Mouse (Mus musculus) spleen, postnatal 0 days (tissue): Measurements from ENCODE around the gene Hbb-y. TPM values are rescaled to one million over a fixed set of nuclear protein-coding genes. Genes with fewer than 3 reads are reported as not detected.

Source experiments
- polyA plus RNA-seq: library from polyadenylated mRNA; unstranded; fragments of >200 nt; fragmentation: Nextera tagmentation; extraction: Ambion mirVana; gene quantifications from 2 replicates; pipeline ENCODE4 v1.2.1, GENCODE M21; 2015

The Hbb-y gene
- polyA plus RNA-seq = 2.9 and 3.0 TPM in 2 replicates

GRCm38 (mm10) chr7:103853090-103853489 is at the start of gene Hbb-y:
Hbb-y (minus strand) TSS chr7:103853216.

DNA sequence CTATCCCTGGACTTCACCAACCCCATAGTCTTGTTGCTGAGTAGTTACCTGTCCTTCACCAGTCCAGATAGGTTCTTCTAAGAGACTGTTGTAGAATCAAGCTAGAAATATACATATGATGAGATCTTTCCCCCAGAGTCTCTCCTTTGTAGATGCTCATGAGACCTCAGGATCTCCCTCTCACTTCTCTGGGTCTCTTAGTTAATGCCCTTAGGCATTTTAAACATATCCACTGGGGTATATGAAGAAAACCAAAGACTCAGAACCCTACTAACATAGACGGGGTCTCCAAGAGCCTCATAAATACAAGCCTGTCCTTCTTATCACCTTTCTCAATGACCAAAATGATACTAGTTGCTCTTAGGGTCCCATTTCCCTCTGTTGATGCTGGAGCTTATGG is 41.4 kb upstream of the Hbb-y start, which contains the start of gene Olfr64:
Olfr64 (minus strand) TSS at position 101 of the 400 bp plus-strand sequence.

DNA sequence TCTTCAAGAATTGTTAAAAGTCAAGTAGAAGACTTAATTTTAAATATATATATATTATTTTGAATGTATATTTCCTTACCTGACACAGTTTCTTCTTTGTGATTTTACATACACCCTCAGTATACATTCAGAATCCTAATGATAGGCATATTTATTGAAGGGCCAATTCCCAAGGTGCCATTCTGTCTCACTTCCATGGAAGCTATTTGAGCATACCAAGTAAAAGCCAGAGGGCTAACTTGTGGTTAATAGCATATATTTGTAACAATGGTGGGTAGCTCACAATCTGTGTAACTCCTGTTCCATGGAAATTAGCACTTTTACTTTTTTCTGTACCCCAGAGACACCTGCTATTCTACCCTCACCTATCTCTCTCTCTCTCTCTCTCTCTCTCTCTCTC is 33.1 kb upstream of the Hbb-y start, which contains the start of gene Olfr66:
Olfr66 (minus strand) TSS at position 101 of the 400 bp plus-strand sequence.

DNA sequence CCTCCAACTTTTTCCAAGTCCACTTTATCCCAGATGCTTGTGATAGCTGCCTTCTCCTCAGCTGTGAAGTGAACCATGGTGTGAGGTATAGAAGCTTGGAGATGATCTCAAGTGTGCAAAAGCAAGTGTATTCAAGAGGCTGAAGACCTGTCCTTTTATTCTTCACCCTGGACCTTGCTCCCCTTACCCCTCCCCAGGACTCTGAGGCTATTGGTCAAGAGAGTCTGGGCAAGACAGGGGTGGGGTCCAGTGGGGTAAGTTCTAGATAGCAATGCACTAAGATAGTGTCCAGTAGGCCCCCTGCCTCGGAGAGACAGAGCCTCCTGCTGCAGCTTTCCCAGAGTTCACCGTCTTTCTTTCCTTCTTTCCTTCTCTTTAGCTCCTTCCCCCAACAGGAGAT is 10.0 kb downstream of the Hbb-y start, which contains the start of gene Hbb-bh1:
Hbb-bh1 (minus strand) TSS at position 131 of the 400 bp plus-strand sequence.

GRCm38 (mm10) chr7:103840268-103840667 is 12.7 kb downstream of the Hbb-y start, which contains the start of gene Hbb-bh2:
Hbb-bh2 (minus strand) TSS chr7:103840520.

DNA sequence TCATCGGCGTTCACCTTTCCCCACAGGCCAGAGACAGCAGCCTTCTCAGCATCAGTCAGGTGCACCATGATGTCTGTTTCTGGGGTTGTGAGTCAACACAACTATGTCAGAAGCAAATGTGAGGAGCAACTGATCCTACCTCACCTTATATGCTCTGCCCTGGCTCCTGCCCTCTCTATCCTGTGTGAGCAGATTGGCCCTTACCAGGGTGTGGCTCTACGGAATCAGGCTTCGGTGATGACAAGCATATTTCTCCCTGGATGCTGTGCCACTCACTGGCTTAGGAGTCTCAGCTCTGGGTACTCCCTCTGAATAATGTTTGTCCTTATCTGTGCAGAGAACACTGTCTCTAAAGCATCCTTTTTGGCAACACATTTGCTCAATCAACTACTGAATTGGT is 25.2 kb downstream of the Hbb-y start, which contains the start of gene Hbb-bs:
Hbb-bs (minus strand) TSS at position 289 of the 400 bp plus-strand sequence.

DNA sequence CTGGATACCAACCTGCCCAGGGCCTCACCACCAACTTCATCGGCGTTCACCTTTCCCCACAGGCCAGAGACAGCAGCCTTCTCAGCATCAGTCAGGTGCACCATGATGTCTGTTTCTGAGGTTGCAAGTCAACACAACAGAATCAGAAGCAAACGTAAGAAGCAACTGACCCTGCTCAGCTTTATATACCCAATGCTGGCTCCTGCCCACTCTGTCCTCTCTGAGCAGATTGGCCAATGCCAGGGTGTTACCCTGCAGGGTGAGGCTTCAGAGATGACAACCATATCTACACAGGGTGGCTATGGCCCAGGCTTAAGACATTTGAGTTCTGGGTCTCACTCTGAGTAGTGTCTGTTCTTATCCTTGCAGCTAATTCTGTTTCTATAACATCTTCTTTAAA is 39.2 kb downstream of the Hbb-y start, which contains the start of gene Hbb-bt:
Hbb-bt (minus strand) TSS at position 231 of the 400 bp plus-strand sequence.

Other genes with a start within 250 kb of the Hbb-y start
- not detected in 2 replicates for gene Olfr620, start 240.7 kb downstream of the Hbb-y start, polyA plus RNA-seq
- not detected in 2 replicates for gene Olfr622, start 210.5 kb downstream of the Hbb-y start, polyA plus RNA-seq
- gene Olfr623, start 189.5 kb downstream of the Hbb-y start, polyA plus RNA-seq = not detected in 2 replicates
- gene Olfr624, start 182.0 kb downstream of the Hbb-y start, polyA plus RNA-seq = 0.02 and 0.08 TPM in 2 replicates
- not detected in 2 replicates for gene Olfr625-ps1, start 170.5 kb downstream of the Hbb-y start, polyA plus RNA-seq
- not detected in 2 replicates for gene Olfr243, start 138.5 kb downstream of the Hbb-y start, polyA plus RNA-seq
- gene Olfr628, start 122.8 kb downstream of the Hbb-y start, polyA plus RNA-seq = not detected in 2 replicates
- gene Olfr629, start 108.3 kb downstream of the Hbb-y start, polyA plus RNA-seq = 0.14 and 0.19 TPM in 2 replicates
- gene Olfr630, start 95.9 kb downstream of the Hbb-y start, polyA plus RNA-seq = not detected in 2 replicates
- gene Olfr69, start 81.6 kb downstream of the Hbb-y start, polyA plus RNA-seq = 0.05 TPM in 1 of 2 replicates, not detected in the other
- gene Olfr68, start 73.5 kb downstream of the Hbb-y start, polyA plus RNA-seq = 0.02 TPM in 1 of 2 replicates, not detected in the other
- gene Olfr67, start 61.4 kb downstream of the Hbb-y start, polyA plus RNA-seq = not detected in 2 replicates
- 27,857 and 31,285 TPM in 2 replicates for gene Hbb-bt, start 39.2 kb downstream of the Hbb-y start, polyA plus RNA-seq
- gene Hbb-bs, start 25.1 kb downstream of the Hbb-y start, polyA plus RNA-seq = 96,477 and 101,005 TPM in 2 replicates
- not detected in 2 replicates for gene Hbb-bh2, start 12.7 kb downstream of the Hbb-y start, polyA plus RNA-seq
- gene Hbb-bh1, start 10.1 kb downstream of the Hbb-y start, polyA plus RNA-seq = 1.3 and 1.9 TPM in 2 replicates
- not detected in 2 replicates for gene Olfr66, start 33.0 kb upstream of the Hbb-y start, polyA plus RNA-seq
- 0.02 TPM in 1 of 2 replicates, not detected in the other for gene Olfr64, start 41.3 kb upstream of the Hbb-y start, polyA plus RNA-seq
- gene Olfr65, start 50.3 kb upstream of the Hbb-y start, polyA plus RNA-seq = not detected in 2 replicates
- gene Olfr631, start 75.6 kb upstream of the Hbb-y start, polyA plus RNA-seq = not detected in 2 replicates
- gene Olfr632, start 81.1 kb upstream of the Hbb-y start, polyA plus RNA-seq = 0.07 TPM in 1 of 2 replicates, not detected in the other
- not detected in 2 replicates for gene Olfr633, start 91.2 kb upstream of the Hbb-y start, polyA plus RNA-seq
- gene Olfr635, start 117.9 kb upstream of the Hbb-y start, polyA plus RNA-seq = not detected in 2 replicates
- gene Olfr638, start 145.5 kb upstream of the Hbb-y start, polyA plus RNA-seq = not detected in 2 replicates
- not detected in 2 replicates for gene Olfr639, start 164.1 kb upstream of the Hbb-y start, polyA plus RNA-seq
- not detected in 2 replicates for gene Olfr640, start 172.4 kb upstream of the Hbb-y start, polyA plus RNA-seq
- not detected in 2 replicates for gene Olfr641, start 182.2 kb upstream of the Hbb-y start, polyA plus RNA-seq
- gene Olfr642, start 199.4 kb upstream of the Hbb-y start, polyA plus RNA-seq = not detected in 2 replicates
- not detected in 2 replicates for gene 4930516K23Rik, start 208.2 kb upstream of the Hbb-y start, polyA plus RNA-seq
- gene Olfr644, start 218.7 kb upstream of the Hbb-y start, polyA plus RNA-seq = not detected in 2 replicates
- not detected in 2 replicates for gene Olfr645, start 232.2 kb upstream of the Hbb-y start, polyA plus RNA-seq